Mouse (Mus musculus) hindlimb bud, embryonic 11.5 days (tissue): ENCODE measurements around the gene Ccdc180.

Source experiments
- DNase-seq: peaks from one replicate; pipeline ENCODE4 v3.0.0-alpha.2; 2012; ENCODE audit warnings: low read depth, low spot score; ENCODE audit errors: extremely low spot score

Ccdc180 gene

DNA sequence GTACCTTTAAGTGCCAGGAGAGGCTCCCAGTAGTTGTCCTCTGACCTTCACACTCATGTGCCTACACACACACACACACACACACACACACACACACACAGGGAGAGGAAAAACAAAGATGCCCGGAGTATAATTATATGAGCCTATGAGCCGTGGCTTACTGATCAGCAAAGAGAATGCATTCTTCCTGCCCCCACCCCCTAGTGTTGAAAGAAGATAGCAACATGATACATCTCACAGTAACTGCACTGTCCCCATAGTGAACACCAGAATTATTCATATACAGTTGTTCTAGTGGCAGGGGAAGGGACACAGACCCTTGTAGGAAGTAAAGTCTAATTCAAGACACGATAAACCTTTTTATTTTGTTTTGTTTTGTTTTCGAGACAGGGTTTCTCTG is 19.8 kb downstream of the Ccdc180 start:
- DNase-seq, result no peak

DNA sequence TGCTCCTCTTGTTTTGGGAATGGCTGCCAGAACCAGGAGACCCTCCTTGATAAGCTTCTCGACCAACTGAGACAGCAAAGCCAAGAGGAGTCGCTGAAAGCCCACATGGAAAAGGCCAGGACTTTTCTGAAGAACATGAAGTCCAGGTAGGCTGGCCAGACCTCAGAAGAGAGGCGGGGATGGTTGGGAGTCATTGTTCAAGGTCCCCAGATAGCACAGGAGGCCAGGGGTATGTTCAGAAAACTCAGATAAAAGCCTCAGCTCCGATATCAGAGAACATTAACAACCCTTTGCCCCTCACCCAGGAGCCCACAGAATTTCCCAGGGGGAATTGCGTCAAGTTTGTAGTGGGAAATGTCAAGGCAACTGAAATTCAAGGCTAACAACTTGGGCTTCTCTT is 21.2 kb downstream of the Ccdc180 start:
- no peak for DNase-seq

DNA sequence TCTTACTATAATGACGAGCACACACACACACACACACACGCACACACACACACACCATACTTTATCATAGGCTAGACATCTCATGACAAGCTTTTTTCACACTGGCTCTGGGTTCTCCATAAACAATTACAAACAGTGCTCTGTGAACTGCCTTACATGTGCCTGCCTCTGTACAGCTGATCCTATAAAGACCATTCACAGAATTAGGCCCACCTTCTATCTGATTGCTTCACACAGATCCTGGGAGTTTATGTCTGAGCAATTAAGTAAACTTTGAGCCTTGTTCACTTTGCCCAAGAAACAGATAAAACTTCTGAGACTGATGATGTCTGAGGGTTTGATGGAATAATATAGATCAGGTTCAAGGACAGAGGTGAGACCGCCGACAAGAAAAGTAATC is 21.8 kb downstream of the Ccdc180 start:
- DNase-seq, result no peak

- DNase-seq, result no peak
These were observed 27.0 kb downstream of the Ccdc180 start for GRCm38 (mm10) chr4:45917091-45917490.

- no peak for DNase-seq
These were observed 31.7 kb downstream of the Ccdc180 start for GRCm38 (mm10) chr4:45921663-45922435.

GRCm38 (mm10) chr4:45924011-45924410 is 33.9 kb downstream of the Ccdc180 start:
- DNase-seq, result no peak

- no peak for DNase-seq
These were observed 38.5 kb downstream of the Ccdc180 start for GRCm38 (mm10) chr4:45928561-45928960.

DNA sequence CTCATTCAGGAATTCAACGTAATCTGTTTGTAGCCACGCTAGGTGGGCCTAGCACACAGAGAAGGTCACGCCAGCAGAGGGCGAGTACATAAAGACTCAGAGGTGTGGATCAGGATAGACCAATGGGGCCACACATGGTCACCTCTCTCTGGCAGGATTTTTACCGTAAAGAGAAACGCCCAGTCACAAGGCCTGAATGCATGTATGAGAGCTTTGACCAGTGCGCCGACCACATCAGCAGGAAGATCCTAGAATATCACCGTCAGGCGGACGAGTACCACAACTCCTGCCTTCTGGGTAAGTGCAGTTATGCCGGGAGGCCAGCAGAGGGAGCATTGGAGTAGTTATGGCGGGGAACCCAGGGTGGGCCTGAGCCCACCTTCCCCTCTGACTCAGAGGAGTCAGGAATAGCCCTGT is 51.5 kb downstream of the Ccdc180 start:
- peak; percentile 39 for DNase-seq

DNA sequence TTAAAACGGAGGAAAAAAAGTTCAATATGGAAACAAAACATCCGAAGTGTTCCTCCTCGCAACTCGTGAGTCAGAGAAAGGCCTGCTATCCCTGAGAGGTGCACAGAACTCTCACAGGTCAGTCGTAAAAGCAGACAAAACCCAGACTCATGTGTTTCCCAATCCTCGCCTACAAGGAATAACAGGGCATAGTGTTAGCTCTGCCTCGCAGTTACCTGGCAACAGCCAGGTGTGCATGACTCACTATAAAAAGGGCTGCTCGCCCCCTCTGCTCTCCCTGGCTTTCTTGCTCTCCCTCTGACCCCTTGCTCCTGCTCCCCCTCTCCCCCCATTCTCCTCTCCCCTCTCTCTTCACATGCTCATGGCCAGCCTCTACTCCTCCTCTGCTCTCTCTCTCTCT is 57.6 kb downstream of the Ccdc180 start:
- no peak for DNase-seq

- no peak for DNase-seq
These were observed 59.2 kb downstream of the Ccdc180 start for GRCm38 (mm10) chr4:45949109-45949848.

GRCm38 (mm10) chr4:45951830-45952229 is 61.7 kb downstream of the Ccdc180 start:
- DNase-seq, result no peak

GRCm38 (mm10) chr4:45953025-45953919 is 63.2 kb downstream of the Ccdc180 start:
- no peak for DNase-seq

DNA sequence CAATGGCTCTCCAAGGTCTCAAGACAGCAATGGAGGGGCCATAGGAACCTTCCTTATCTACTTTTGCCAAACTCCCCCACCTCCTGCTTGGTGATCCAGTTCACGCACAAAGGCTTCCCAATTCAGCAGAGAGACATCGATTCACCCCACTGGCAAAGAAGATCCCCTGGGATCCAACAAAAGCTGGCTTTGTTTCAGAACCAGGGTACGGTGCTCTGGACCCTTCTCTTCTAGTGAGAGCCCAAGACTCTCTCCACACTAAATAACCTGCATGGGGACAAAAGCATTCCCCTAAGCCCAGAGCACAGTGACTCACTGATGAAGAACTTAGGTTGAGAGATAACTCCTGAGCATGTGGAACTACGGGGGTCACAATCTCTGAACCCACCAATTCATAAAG is 65.1 kb downstream of the Ccdc180 start:
- DNase-seq, result no peak

GRCm38 (mm10) chr4:45956131-45956530 is 66.0 kb downstream of the Ccdc180 start:
- no peak for DNase-seq

DNA sequence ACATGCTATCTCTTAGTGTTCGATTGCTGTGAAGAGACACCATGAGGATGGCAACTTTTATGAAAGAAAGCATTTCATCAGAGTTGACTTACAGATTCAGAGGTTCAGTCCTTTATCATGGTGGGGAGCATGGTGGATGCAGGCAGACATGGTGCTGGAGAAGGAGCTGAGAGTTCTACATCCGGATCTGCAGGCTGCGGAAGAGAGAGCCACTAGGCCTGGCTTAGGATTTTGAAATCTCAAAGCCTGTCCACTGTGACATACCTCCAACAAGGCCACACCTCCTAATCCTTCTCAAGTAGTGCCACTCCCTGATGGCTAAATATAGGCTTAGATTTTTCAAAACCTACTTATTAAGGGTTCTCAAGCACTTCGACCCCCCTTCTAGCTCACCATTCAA is 66.6 kb downstream of the Ccdc180 start:
- no peak for DNase-seq

- no peak for DNase-seq
These were observed 74.8 kb downstream of the Ccdc180 start, which contains the start of gene Tdrd7 for GRCm38 (mm10) chr4:45964771-45965439. Gene Tdrd7 (plus strand): TSS chr4:45965334.

- no peak for DNase-seq
These were observed 75.8 kb downstream of the Ccdc180 start for GRCm38 (mm10) chr4:45965737-45966447.

GRCm38 (mm10) chr4:45966716-45967115 is 76.6 kb downstream of the Ccdc180 start:
- no peak for DNase-seq

DNA sequence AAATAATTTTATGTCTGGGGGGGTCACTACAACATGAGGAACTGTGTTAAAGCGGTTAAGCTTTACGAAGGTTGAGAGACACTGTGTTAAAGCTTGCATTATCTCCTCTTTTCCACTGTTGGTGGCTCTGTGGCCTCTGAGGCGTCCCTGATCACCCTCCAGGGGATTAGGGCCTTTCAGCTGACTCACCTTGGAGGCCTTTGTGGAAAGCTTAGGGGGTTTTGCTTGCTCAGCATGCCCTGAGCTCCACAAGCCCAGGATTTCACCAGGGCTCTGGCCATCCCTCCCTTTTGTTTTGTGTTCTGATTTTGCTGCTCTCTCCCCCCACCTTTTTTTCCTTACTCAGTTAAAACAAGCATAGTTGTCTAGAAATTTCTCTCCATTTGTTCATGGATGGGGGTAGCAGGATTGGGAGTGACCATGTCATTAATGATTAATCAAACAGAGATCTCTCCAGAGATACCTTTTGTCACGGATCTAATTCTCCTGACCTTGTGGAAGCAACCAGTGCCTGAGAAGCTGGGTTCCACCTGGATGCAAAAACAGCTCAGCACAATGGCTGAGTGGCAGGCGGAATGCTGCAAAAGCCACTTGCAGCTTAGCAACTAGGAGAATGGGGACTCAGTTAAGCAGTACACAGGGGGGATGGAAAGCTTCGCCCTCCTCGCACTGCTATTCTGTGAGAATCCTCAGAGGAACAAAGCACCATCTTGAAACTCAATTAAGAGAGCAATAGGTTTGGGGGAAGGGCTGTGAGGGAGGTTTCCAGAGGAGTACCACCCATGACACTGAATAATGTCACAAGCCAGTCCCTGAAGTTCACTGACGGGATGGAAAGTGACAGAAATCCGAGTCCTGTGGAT is 77.6 kb downstream of the Ccdc180 start:
- DNase-seq, result no peak
